Mouse (Mus musculus) neutrophil, adult 65 days (primary cell): Measurements from ENCODE around the gene Gchfr. TPM values are rescaled to one million over a fixed set of nuclear protein-coding genes. Genes with fewer than 3 reads are reported as not detected.

ENCODE experiments used
- total RNA-seq: library from RNA; stranded (reverse); gene quantifications from 2 replicates; pipeline ENCODE4 v1.2.4, GENCODE M21; 2023

Gene Gchfr
- total RNA-seq = not detected in 2 replicates

GRCm38 (mm10) chr2:119166901-119167865 lies at the start of gene Gchfr:
Gene Gchfr, plus strand, starts transcription at chr2:119167773.

GRCm38 (mm10) chr2:119156681-119157572 lies 10.6 kb upstream of the Gchfr start, which contains the start of gene Rmdn3:
Gene Rmdn3, minus strand, starts transcription at chr2:119157034.

GRCm38 (mm10) chr2:119173991-119174651 lies 6.5 kb downstream of the Gchfr start, which contains the start of gene Gm14137:
Gene Gm14137, plus strand, starts transcription at chr2:119174509.

GRCm38 (mm10) chr2:119208344-119209175 lies 41.0 kb downstream of the Gchfr start, which contains the start of the genes Zfyve19 and Dnajc17:
Gene Zfyve19, plus strand, starts transcription at chr2:119208617.
Gene Dnajc17, minus strand, starts transcription at chr2:119208795.

Other genes starting within 250 kb of the Gchfr start
- 1.7 and 3.0 TPM in 2 replicates for gene Chst14, start 241.3 kb upstream of the Gchfr start, total RNA-seq
- gene Ccdc32, start 138.4 kb upstream of the Gchfr start, total RNA-seq = 6.3 and 6.8 TPM in 2 replicates
- 3.6 and 4.0 TPM in 2 replicates for gene Rpusd2, start 133.0 kb upstream of the Gchfr start, total RNA-seq
- 20.4 and 21.8 TPM in 2 replicates for gene Knl1, start 120.7 kb upstream of the Gchfr start, total RNA-seq
- gene Rad51, start 55.0 kb upstream of the Gchfr start, total RNA-seq = 9.0 and 9.3 TPM in 2 replicates
- gene Rmdn3, start 10.7 kb upstream of the Gchfr start, total RNA-seq = 11.5 and 14.7 TPM in 2 replicates
- gene Gm14137, start 6.7 kb downstream of the Gchfr start, total RNA-seq = not detected in 2 replicates
- 12.7 and 17.5 TPM in 2 replicates for gene Zfyve19, start 40.8 kb downstream of the Gchfr start, total RNA-seq
- 10.9 and 14.6 TPM in 2 replicates for gene Dnajc17, start 41.0 kb downstream of the Gchfr start, total RNA-seq
- not detected in 2 replicates for gene Ppp1r14d, start 62.1 kb downstream of the Gchfr start, total RNA-seq
- gene Spint1, start 69.6 kb downstream of the Gchfr start, total RNA-seq = not detected in 2 replicates
- 55.2 and 64.4 TPM in 2 replicates for gene Rhov, start 103.5 kb downstream of the Gchfr start, total RNA-seq
- gene Vps18, start 121.0 kb downstream of the Gchfr start, total RNA-seq = 57.7 and 82.3 TPM in 2 replicates
- gene Dll4, start 158.0 kb downstream of the Gchfr start, total RNA-seq = 0.48 and 1.4 TPM in 2 replicates
- gene Chac1, start 183.5 kb downstream of the Gchfr start, total RNA-seq = 6.4 and 7.9 TPM in 2 replicates